Mouse (Mus musculus): ENCODE measurements at regions not wholly inside any gene's neighbourhood (a gene's known extent, or its start where the extent isn't known, plus 50 kb on each side); places are given as distances from the start of the nearest gene placed in this dataset.

GRCm38 (mm10) chr15:59203097-59203849 lies 314.2 kb downstream of the Gm49356 start:
- no peaks in the 10 kb centered on the region; the same call in 1 of the 2 replicates for H3K4me1 ChIP-seq (ENCODE audit: control insufficient read depth, insufficient read depth, insufficient read length, low read length)
- no peak overlapping the region for H3K27ac ChIP-seq (ENCODE audit: insufficient read depth, low read depth, low read length)
- no peak overlapping the region for H3K4me3 ChIP-seq (ENCODE audit: low read depth, low read length)
- no peaks in the 10 kb centered on the region for H3K27me3 ChIP-seq (ENCODE audit: control insufficient read depth, insufficient read depth, low read length)
- no peaks in the 10 kb centered on the region for H3K36me3 ChIP-seq (ENCODE audit: control insufficient read depth, insufficient read depth, low read length)
- no peak for TF ChIP-seq POLR2A (IDR thresholded peaks at IDR 0.05; ENCODE audit: low read depth, low read length)
- no peak for TF ChIP-seq CTCF (IDR thresholded peaks at IDR 0.05; ENCODE audit: extremely low read depth, insufficient read length, insufficient replicate concordance, low read depth, low read length)
- 77% methylated on average over 17 of the region's 17 CpGs for WGBS

- H3K27ac ChIP-seq (ENCODE audit: insufficient read depth, low read depth, low read length) = no peak overlapping the region
- TF ChIP-seq POLR2A (IDR thresholded peaks at IDR 0.05; ENCODE audit: low read depth, low read length) (no peak), CTCF (IDR thresholded peaks at IDR 0.05; ENCODE audit: extremely low read depth, insufficient read length, insufficient replicate concordance, low read depth, low read length) (peak; percentile 35; the same call in 1 of the 2 replicates)
- no peak overlapping the region for H3K4me3 ChIP-seq (ENCODE audit: low read depth, low read length)
- no peaks in the 10 kb centered on the region; the same call in 1 of the 2 replicates for H3K4me1 ChIP-seq (ENCODE audit: control insufficient read depth, insufficient read depth, insufficient read length, low read length)
- H3K36me3 ChIP-seq (ENCODE audit: control insufficient read depth, insufficient read depth, low read length) = no peaks in the 10 kb centered on the region
- no peaks in the 10 kb centered on the region for H3K27me3 ChIP-seq (ENCODE audit: control insufficient read depth, insufficient read depth, low read length)
- 65% methylated on average over 17 of the region's 17 CpGs for WGBS
These were observed 314.9 kb downstream of the Gm49356 start for GRCm38 (mm10) chr15:59203850-59204625.

- H3K27ac ChIP-seq (ENCODE audit: insufficient read depth, low read depth, low read length) = no peak overlapping the region
- no peaks in the 10 kb centered on the region for H3K36me3 ChIP-seq (ENCODE audit: control insufficient read depth, insufficient read depth, low read length)
- WGBS = 84% methylated on average over 3 of the region's 3 CpGs
- no peak overlapping the region for H3K4me3 ChIP-seq (ENCODE audit: low read depth, low read length)
- no peaks in the 10 kb centered on the region; the same call in 1 of the 2 replicates for H3K4me1 ChIP-seq (ENCODE audit: control insufficient read depth, insufficient read depth, insufficient read length, low read length)
- H3K27me3 ChIP-seq (ENCODE audit: control insufficient read depth, insufficient read depth, low read length) = no peaks in the 10 kb centered on the region
- no peak for TF ChIP-seq CTCF (IDR thresholded peaks at IDR 0.05; ENCODE audit: extremely low read depth, insufficient read length, insufficient replicate concordance, low read depth, low read length)
- TF ChIP-seq POLR2A (IDR thresholded peaks at IDR 0.05; ENCODE audit: low read depth, low read length) = no peak
These were observed 316.0 kb downstream of the Gm49356 start for GRCm38 (mm10) chr15:59205091-59205490.

GRCm38 (mm10) chr15:59205544-59205943 lies 316.4 kb downstream of the Gm49356 start:
- no peak overlapping the region for H3K4me3 ChIP-seq (ENCODE audit: low read depth, low read length)
- H3K27ac ChIP-seq (ENCODE audit: insufficient read depth, low read depth, low read length) = no peak overlapping the region
- H3K36me3 ChIP-seq (ENCODE audit: control insufficient read depth, insufficient read depth, low read length) = no peaks in the 10 kb centered on the region
- H3K27me3 ChIP-seq (ENCODE audit: control insufficient read depth, insufficient read depth, low read length) = no peaks in the 10 kb centered on the region
- no peaks in the 10 kb centered on the region; the same call in 1 of the 2 replicates for H3K4me1 ChIP-seq (ENCODE audit: control insufficient read depth, insufficient read depth, insufficient read length, low read length)
- no peak for TF ChIP-seq CTCF (IDR thresholded peaks at IDR 0.05; ENCODE audit: extremely low read depth, insufficient read length, insufficient replicate concordance, low read depth, low read length)
- TF ChIP-seq POLR2A (IDR thresholded peaks at IDR 0.05; ENCODE audit: low read depth, low read length) = no peak
- 83% methylated on average over 7 of the region's 7 CpGs for WGBS

GRCm38 (mm10) chr15:59206636-59207035 lies 317.5 kb downstream of the Gm49356 start:
- 62% methylated on average over 7 of the region's 7 CpGs for WGBS
- Histone ChIP-seq H3K4me1 (ENCODE audit: control insufficient read depth, insufficient read depth, insufficient read length, low read length) (no peaks in the 10 kb centered on the region; the same call in 1 of the 2 replicates), H3K36me3 (ENCODE audit: control insufficient read depth, insufficient read depth, low read length) (no peaks in the 10 kb centered on the region), H3K4me3 (ENCODE audit: low read depth, low read length) (no peak overlapping the region), H3K27me3 (ENCODE audit: control insufficient read depth, insufficient read depth, low read length) (no peaks in the 10 kb centered on the region), H3K27ac (ENCODE audit: insufficient read depth, low read depth, low read length) (no peak overlapping the region)
- no peak for TF ChIP-seq POLR2A (IDR thresholded peaks at IDR 0.05; ENCODE audit: low read depth, low read length)
- TF ChIP-seq CTCF (IDR thresholded peaks at IDR 0.05; ENCODE audit: extremely low read depth, insufficient read length, insufficient replicate concordance, low read depth, low read length) = no peak

GRCm38 (mm10) chr15:59207976-59208375 lies 318.9 kb downstream of the Gm49356 start:
- H3K36me3 ChIP-seq (ENCODE audit: control insufficient read depth, insufficient read depth, low read length) = no peaks in the 10 kb centered on the region
- no peak overlapping the region for H3K4me3 ChIP-seq (ENCODE audit: low read depth, low read length)
- no peaks in the 10 kb centered on the region for H3K27me3 ChIP-seq (ENCODE audit: control insufficient read depth, insufficient read depth, low read length)
- no peaks in the 10 kb centered on the region for H3K4me1 ChIP-seq (ENCODE audit: control insufficient read depth, insufficient read depth, insufficient read length, low read length)
- no peak overlapping the region for H3K27ac ChIP-seq (ENCODE audit: insufficient read depth, low read depth, low read length)
- TF ChIP-seq CTCF (IDR thresholded peaks at IDR 0.05; ENCODE audit: extremely low read depth, insufficient read length, insufficient replicate concordance, low read depth, low read length) (no peak), POLR2A (IDR thresholded peaks at IDR 0.05; ENCODE audit: low read depth, low read length) (no peak)
- WGBS = 53% methylated on average over 4 of the region's 4 CpGs

GRCm38 (mm10) chr15:59212362-59212761 lies 323.3 kb downstream of the Gm49356 start:
- WGBS = 69% methylated on average over 3 of the region's 3 CpGs
- H3K36me3 ChIP-seq (ENCODE audit: control insufficient read depth, insufficient read depth, low read length) = no peaks in the 10 kb centered on the region
- no peak overlapping the region for H3K27ac ChIP-seq (ENCODE audit: insufficient read depth, low read depth, low read length)
- no peaks in the 10 kb centered on the region for H3K27me3 ChIP-seq (ENCODE audit: control insufficient read depth, insufficient read depth, low read length)
- H3K4me3 ChIP-seq (ENCODE audit: low read depth, low read length) = no peak overlapping the region
- no peaks in the 10 kb centered on the region for H3K4me1 ChIP-seq (ENCODE audit: control insufficient read depth, insufficient read depth, insufficient read length, low read length)
- TF ChIP-seq CTCF (IDR thresholded peaks at IDR 0.05; ENCODE audit: extremely low read depth, insufficient read length, insufficient replicate concordance, low read depth, low read length) (no peak), POLR2A (IDR thresholded peaks at IDR 0.05; ENCODE audit: low read depth, low read length) (no peak)

All from small intestine, adult 2 months (tissue).